Mouse (Mus musculus): ENCODE data around the gene Nr2f2.

Gene Nr2f2

DNA sequence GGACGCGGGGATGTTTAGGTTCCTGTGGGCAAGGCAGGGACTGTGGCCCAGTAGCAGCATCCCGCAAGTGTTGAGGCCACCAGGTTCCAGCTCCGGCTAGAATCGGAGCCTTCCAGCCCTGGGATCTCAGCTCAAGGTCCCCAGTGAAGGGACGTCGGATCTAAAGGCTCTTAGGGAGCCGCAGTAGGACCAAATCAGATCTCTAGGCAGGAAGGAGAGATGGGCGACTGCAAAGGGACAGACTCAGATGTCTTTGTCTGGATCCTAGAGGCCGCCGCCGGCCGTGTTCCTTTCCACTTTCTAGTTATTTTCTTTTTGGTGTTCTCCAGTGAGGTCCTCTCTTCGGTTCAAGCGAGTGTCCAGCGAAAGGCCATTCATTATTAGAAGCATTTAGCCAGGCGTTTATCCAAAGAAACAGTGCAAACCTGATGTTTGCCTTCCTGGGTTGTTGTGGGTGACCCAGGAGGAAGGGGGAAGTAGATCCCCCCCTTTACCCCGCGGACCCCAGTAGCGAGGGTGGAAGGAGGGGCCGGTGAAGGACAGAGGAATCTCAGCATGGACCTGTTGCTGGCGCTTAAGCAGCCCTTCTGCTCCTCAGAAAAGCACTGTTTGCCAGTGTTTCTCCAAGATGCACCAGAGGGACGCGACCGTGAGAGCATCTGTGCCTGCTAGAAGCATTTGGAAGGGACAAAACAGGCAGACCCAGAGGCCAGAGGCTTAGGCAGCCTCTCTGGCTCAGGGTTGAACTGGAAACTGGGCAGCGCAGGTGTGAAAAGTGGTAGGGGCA lies 34.3 kb downstream of the Nr2f2 start:
- in situ Hi-C loops (cut with MboI), result no loop called here

DNA sequence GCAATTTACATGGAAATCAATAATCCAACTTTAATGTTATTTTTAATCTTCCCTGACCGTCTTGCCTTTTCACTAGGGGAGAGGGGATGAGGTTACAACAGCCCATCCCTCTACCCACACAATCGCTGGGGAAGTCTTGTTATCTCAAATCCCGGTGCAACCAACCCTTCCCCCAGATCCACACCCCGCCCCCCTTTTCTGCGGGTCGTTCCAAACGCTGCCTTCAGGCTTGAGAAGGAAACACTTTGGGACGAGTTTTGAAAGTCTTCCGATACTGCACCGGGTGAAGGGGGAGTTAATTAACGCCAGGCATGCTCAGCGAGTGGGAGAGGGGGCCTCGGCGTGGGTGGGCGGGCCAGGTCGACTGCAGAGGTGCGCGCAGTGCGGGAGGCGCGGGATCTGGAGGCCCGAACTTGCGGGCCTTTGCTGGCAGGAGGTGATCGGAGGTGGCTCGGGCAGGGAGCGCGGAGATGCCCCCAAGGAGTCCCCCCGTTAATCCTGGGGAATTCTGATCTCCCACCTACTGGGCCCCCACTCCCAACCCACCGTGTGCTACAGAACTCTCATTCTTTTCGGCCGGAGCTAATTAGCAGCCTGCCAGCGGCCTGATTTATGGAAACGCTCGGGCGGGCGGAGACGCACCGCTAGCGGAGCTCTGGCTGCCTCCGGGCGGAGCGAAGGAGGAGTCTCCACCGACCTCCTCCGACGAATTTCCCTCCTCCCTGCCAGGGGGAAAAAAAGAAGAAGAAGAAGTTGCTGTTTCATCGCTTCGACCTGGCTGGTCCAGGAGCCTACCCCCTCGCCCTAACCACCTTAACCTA lies 35.1 kb downstream of the Nr2f2 start:
- in situ Hi-C loops (cut with MboI), result no loop called here

DNA sequence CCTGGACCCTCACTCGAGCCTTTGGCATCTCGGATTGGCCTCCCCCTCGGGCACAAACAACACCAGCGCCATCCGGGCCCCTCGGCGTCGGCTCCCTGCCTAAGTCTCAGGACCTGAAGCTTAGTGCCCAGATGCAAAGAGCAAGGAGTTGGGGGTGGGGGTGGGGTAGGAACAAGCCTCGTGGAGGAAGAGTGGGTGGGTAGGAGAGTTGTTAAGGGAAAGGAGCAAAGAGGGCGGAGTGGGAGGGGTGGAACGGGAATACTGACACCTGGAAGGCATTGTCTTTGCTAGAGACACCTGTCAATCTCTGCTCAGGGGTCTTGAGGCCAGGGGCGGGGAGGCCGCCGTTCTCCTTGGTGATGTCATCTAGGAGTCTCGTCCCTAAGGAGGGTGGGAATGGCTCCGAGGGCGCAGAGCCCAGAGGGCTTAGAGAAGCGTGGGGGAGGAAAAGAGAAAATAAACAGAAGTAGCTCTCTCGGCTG lies 35.7 kb downstream of the Nr2f2 start:
- in situ Hi-C loops (cut with MboI), result no loop called here

DNA sequence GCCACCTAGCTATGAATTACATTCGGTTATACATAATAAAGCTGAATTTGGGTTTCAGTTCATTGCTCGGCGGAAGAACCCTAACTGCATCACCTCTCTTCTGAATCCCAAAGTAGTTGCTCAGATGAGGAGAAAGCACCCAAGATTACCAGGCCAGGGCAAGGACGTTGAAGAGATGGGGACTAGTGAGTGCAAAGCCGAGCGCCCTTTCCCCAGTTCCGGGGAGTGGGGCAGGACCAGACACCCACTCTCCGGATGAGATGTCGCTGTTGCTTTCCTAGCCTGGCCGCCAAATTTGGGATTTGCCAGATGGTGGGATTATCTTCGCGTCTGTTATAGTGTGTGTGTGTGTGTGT lies 36.4 kb downstream of the Nr2f2 start:
- in situ Hi-C loops (cut with MboI), result no loop called here

DNA sequence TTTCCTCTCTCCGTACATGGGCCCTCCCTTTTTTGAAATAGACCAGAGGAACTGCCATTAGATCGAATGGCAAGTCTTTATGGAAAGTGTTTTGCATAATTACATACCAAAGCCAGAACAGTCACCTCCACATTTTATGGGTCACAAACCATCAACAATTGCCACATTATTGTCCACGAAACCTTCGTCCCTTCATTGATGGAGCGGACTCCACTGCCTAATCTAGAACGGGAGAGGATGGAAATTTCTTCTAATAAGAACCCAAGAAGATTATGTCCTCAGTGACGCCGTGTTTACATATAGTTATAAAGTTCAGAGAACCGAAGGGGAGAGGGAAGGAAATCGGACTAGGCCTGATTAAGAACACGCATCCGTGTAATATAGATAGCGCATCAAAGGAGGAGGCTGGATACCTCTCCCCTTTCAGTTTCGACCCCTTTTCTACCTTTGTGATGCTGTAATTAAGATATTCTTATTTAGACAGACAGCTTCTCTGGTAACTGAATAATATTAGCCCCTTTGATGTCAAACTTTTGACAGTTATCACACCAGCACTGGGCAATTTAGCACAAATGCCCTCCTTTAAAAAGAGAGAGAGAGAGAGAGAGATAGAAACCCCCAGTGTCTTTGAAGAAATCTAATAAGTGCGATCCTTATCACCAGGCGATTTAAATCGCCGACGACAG lies 36.9 kb downstream of the Nr2f2 start:
- in situ Hi-C loops (cut with MboI), result no loop called here

DNA sequence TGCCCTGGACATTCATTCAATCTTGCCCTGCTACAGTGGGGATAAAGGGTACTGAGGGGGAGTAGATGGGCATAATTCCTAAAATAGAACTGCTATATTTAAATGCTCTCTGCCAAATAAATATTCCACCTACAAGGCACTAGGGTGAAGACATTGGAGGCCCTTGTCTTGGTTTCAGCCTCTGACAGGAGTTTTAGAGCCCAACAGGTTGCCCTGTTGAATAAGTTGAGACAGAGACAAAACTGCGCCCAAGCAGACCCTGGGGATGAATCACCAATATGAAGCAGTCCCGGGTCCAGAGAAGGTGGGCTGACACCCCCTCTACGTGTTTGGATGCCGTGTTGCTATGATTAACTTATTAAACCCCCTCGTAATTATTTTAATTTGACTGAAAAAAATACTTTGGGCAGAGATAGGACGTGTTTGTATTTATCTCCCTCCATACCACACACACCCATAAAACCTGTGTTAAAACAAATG lies 37.5 kb downstream of the Nr2f2 start:
- in situ Hi-C loops (cut with MboI), result no loop called here

DNA sequence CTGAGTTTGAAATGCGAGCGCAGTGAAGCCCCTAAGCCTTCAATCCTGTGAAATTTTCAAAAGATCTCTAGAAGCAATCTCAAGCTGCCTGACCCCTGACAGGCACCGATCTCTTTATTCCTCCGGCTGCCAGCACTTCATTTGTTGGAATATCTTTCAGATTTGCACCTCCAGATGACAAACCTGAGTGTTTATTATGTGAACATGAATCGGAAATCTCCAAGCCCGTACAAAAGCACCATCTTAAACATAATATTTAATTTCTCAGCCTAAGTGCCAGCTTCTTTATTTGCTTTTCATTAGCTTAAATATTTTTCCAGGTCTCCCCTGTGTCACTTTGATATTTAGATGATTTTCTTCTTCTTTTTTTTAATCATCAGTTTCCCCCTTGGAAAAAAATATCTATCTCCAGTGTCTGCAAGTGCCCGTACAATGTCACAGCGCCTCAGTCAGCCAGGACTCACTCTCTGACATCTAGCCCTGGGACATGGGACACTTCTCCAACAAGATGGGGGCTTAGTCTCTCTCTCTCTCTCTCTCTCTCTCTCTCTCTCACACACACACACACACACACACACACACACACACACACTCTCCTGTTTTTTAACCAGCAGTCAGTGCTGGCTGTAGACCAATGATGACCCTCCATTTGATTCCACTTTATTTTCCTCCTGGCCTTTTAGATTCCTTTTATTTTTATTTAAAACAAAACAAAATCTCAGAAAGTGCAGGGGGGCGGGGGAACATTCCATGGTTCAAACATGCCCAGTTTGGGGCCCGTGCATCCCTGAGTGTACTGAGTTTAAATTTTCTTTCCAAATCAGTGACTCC lies 38.1 kb downstream of the Nr2f2 start:
- in situ Hi-C loops (cut with MboI), result no loop called here

DNA sequence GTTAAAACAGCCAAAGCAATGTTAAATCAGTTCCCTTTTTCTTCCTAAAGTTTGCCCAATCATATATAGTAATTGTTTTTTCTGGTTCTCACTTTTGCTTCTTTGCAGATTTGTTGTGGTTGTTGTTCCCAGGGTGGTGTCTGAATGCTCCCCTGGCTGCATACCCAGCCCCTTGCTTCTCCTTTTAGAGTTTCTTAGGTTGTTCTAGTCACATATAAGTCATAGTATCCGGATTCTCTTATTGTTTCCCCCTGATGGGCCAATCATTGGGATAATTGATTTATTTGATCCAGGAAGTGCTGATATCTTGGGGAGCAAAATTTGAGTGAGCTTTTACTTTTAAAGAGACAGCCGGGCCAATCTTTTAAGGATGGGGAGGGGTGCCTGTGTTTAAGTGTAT lies 39.3 kb downstream of the Nr2f2 start:
- in situ Hi-C loops (cut with MboI), result no loop called here

DNA sequence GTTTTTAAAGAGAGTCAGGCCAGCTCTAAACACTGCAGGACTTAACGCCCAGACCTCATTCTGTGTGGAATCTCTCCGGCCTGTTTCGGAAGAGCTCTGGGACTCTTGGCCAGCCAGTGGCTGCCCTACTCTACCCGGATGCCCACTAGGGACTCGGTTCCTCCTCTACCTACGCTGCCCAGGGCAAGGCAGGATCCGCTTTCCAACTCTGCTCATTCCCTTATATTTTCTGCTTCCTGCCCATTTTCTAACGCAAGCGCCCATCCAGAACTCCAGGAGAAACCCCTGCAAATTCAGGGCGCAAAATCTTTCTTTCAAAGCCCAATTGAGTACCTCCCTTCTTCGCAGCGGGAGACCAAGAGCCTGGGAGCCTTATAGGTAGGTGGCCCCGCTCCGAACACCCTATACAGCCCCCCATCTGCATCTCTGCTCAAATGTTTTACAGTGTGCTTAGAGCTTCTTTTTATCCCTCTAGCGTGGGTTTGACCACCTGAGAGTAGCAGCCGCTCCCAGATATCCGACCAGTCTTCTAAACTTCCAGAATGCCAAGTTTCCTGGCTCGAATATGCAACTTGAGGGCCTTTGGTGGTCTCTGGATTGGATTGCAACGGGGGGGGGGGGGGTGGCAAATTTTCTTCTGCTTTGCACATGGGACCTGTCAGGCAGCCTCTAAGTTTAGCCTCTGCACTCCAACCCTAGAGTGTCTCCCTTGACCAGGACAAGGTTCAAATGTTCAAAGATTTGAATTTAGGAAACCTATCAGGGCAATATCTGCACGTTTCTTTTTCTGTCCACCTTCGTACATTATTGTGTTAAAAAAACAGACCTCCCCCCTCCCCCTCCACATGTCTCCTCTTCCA lies 40.1 kb downstream of the Nr2f2 start:
- in situ Hi-C loops (cut with MboI), result no loop called here

DNA sequence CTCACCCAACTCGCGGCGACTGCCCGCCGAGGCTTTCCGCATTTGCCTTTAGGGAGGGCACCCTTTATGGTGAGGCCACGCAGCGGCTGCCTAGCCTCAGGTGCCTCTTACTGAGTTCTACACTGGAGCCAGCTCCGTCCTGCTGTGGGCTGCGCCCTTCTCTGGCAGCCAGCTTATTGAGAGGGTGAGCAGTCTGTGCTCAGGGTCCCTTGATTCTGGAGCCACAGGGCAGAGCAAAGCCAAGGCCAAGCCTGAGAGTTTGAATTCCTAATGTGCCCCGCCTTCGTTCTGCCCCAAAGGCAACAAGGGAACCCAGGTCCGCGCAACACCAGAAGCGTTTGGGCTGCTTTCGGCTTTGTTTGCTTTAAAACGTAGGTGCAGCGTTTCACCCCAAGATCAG lies 41.2 kb downstream of the Nr2f2 start:
- in situ Hi-C loops (cut with MboI), result no loop called here

DNA sequence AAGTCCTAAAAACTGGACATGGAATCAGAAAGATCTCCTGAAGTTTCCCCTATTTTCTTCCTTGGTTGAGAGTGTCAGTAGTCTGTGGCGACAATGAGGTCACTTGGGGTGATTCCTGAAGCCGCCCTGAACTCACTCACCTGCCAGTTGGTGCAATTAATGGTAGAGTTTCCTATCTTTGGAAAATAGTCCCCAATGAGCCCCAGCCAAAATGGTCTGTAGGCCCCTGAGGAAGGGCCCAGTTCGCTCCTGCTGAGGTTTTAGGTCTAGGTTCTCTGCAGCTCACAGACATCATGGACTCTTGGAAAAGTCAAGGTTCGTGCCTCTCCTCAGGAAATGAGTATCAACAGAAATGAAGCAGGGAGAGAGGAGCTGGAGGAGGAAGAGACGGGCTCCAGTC lies 42.0 kb downstream of the Nr2f2 start:
- in situ Hi-C loops (cut with MboI), result no loop called here

DNA sequence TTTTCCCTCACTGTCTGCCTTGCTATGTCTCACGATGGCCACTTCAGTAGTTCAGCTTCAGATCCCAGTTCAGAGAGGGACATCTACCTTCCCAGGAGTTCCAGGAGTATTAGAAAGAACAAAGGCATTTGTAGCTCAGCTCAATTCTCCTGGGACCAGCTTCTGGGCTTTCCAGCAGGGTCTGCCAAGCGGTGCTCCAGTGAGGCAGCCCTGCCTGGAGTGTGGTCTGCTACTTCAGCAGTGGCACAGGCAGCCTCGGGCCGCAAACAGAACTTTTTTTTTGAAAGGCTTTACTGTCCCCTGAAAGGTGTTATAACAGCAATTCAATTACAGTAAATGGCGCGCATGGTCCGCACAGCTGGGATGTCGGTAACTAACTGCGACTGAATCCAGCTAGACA lies 42.5 kb downstream of the Nr2f2 start:
- in situ Hi-C loops (cut with MboI), result no loop called here

DNA sequence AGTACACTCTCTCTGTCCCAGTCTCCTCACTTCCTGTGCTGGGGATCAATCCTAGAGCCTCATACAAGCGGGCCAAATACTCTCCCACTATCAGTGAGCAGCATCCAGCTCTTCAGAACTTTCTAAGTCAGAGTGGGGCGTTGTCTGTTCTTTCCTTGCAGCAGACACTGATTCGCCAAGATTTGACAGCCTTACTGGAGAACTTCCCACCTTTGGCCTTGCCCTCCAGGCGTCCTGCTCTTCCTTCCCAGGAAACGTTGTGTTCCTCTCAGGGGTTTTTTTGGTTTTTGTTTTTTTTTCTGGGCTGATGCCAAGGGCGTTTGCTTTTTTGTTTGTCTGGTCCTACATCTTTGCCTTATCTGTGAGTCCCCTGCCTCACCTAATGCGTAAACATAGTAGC lies 60.8 kb downstream of the Nr2f2 start:
- in situ Hi-C loops (cut with MboI), result no loop called here

DNA sequence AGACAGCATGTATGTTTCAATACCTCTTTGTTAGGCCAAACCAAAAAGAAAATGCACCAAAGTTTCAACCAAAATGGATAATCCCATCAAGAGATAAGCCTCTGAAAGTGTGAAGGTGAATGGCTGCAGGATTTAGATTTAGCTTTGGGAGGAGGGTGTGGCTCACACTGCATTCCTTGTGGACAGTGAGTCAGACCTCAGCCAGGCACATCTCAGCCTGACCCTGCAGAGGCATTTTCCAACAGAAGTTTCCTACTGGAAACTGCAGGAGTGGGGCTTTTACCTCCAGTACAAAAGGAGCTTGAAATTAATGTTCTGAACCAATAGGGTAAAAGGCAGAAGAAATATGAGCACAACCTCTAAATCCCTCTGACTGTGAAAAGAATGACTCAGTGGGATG lies 62.1 kb downstream of the Nr2f2 start:
- in situ Hi-C loops (cut with MboI), result no loop called here
